ENCODE assay signal across 8 mouse cellular contexts in genomic region chr13:73467034-73467420, GRCm38 (mm10). TPM values are rescaled to one million over a fixed set of nuclear protein-coding genes. Genes with fewer than 3 reads are reported as not detected.
DNase-seq lines count a peak whose midpoint lies in the region; ATAC-seq lines count a peak whose summit lies in the region.

Gene Lpcat1 (plus strand): TSS chr13:73467197.

- H3K36me3 ChIP-seq in hindbrain, embryonic 14.5 days (replicated peaks; ENCODE audit: control insufficient read depth, insufficient read depth) = no peaks in the 10 kb centered on the region

- ATAC-seq in hindbrain, embryonic 14.5 days (ENCODE audit: low FRiP score) = peak; percentile 96

- peak within 1 kb of the TSS; percentile 97 for H3K9ac ChIP-seq in hindbrain, embryonic 14.5 days

- under 1% methylated on average over 35 of the region's 35 CpGs for WGBS in hindbrain, embryonic 14.5 days

- DNase-seq in WW6 (ENCODE audit: low read depth, low spot score) = peak; percentile 71
- peak; percentile 90 to 94 for DNase-seq in cerebellum, postnatal 36 days
- peak; percentile 82 to 91 for DNase-seq in frontal cortex, postnatal 36 days (ENCODE audit: low spot score in 2 of 2)
- DNase-seq in hindbrain, embryonic 14.5 days (ENCODE audit: low spot score) = peak; percentile 93
- DNase-seq in layer of hippocampus, postnatal 36 days = peak; percentile 83 to 88
- DNase-seq in lung, postnatal 25 days (ENCODE audit: low spot score) = peak; percentile 88
- DNase-seq in retina, adult 2 months (ENCODE audit: low read depth, low spot score) = peak; percentile 84
- DNase-seq in thymus, postnatal 25 days = peak; percentile 87

- H3K4me1 ChIP-seq in hindbrain, embryonic 14.5 days (replicated peaks; ENCODE audit: control insufficient read depth, insufficient read depth, low read length) = peaks cover 18% of the 10 kb centered on the region

- H3K4me2 ChIP-seq in hindbrain, embryonic 14.5 days (replicated peaks) = peak within 1 kb of the TSS; percentile 55

- H3K27me3 ChIP-seq in hindbrain, embryonic 14.5 days (ENCODE audit: control insufficient read depth, insufficient read depth, low read length) = no peaks in the 10 kb centered on the region

- peak within 1 kb of the TSS; percentile 91 for H3K4me3 ChIP-seq in hindbrain, embryonic 14.5 days (replicated peaks; ENCODE audit: low read length)

- H3K27ac ChIP-seq in hindbrain, embryonic 14.5 days = peak within 1 kb of the TSS; percentile 98

- no peaks in the 10 kb centered on the region for H3K9me3 ChIP-seq in hindbrain, embryonic 14.5 days (ENCODE audit: control insufficient read depth, low read length)

RNA-seq across cellular contexts. Expression of gene Lpcat1, which starts in this region (rescaled TPM):
- 77.3 and 95.0 TPM in 2 replicates for polyA plus RNA-seq in hindbrain, embryonic 14.5 days (2014; fragmentation: Nextera tagmentation; extraction: Ambion mirVana)
- 10 to 100 TPM; 36.6 to 39.4 TPM for total RNA-seq in layer of hippocampus, postnatal 36 days (2021)

Comparison
In these comparisons a context has a peak if more than half of its experiments do, and no peak if none do; other contexts are left out.
1. Peak in every context shown above with its lines: DNase-seq, ATAC-seq, H3K4me3 ChIP-seq and H3K27ac ChIP-seq.